Mouse (Mus musculus) midbrain, embryonic 16.5 days (tissue): ENCODE results near the gene Slc16a5. TPM values are rescaled to one million over a fixed set of nuclear protein-coding genes. Genes with fewer than 3 reads are reported as not detected.

Experiments
- ATAC-seq: fragments of 200-750 bp; cut with Nextera tagmentation; 2 replicates; pipeline ENCODE4 v1.8.0; 2017; ENCODE audit warnings: moderate TSS enrichment
- H3K27ac ChIP-seq: fragments of 300-500 bp; sonication (generic); 2 replicates; pipeline ENCODE4 v1.5.1; 2014; ENCODE audit warnings: mild to moderate bottlenecking, low read length, mixed read lengths
- H3K27me3 ChIP-seq: fragments of 300-500 bp; sonication (generic); 2 replicates; pipeline ENCODE4 v1.6.1; 2014; ENCODE audit warnings: low read depth, low read length, mixed read lengths; ENCODE audit not compliant: control insufficient read depth, insufficient read depth
- H3K36me3 ChIP-seq: fragments of 300-500 bp; sonication (generic); 2 replicates; pipeline ENCODE4 v1.6.1; 2014; ENCODE audit warnings: mild to moderate bottlenecking, low read length, moderate library complexity, mixed read lengths; ENCODE audit not compliant: control insufficient read depth, insufficient read depth
- H3K4me1 ChIP-seq: fragments of 300-500 bp; sonication (generic); 2 replicates; pipeline ENCODE4 v1.6.1; 2014; ENCODE audit warnings: mild to moderate bottlenecking, low read length, mixed read lengths; ENCODE audit not compliant: control insufficient read depth, insufficient read depth
- H3K4me2 ChIP-seq: fragments of 300-500 bp; sonication (generic); 2 replicates; pipeline ENCODE4 v1.6.1; 2014; ENCODE audit warnings: mild to moderate bottlenecking, low read length, mixed read lengths
- H3K4me3 ChIP-seq: fragments of 300-500 bp; sonication (generic); 2 replicates; pipeline ENCODE4 v1.5.1; 2014; ENCODE audit warnings: low read depth, mild to moderate bottlenecking, low read length, moderate library complexity, mixed read lengths
- H3K9ac ChIP-seq: fragments of 300-500 bp; sonication (generic); 2 replicates; pipeline ENCODE4 v1.6.1; 2014; ENCODE audit warnings: low read depth, low read length, mixed read lengths
- H3K9me3 ChIP-seq: fragments of 300-500 bp; sonication (generic); replicated peaks from 2 replicates; pipeline ENCODE4 v1.6.1; 2014; ENCODE audit warnings: mild to moderate bottlenecking, low read length, mixed read lengths; ENCODE audit not compliant: control insufficient read depth, poor library complexity, severe bottlenecking
- WGBS: fragments of 180-500 bp; shearing (Covaris S2); extraction: QIAGEN DNeasy Blood & Tissue Kit; methylation state at CpG from one replicate; pipeline ENCODE4 v1.1.7; 2014; 5-methylcytosine and 5-hydroxymethylcytosine counted together
- polyA plus RNA-seq: library from polyadenylated mRNA; unstranded; fragments of >200 nt; fragmentation: Nextera tagmentation; extraction: Ambion mirVana; gene quantifications from 2 replicates; pipeline ENCODE4 v1.2.1, GENCODE M21; 2015

Gene Slc16a5
- polyA plus RNA-seq = 0.19 TPM in 1 of 2 replicates, not detected in the other

GRCm38 (mm10) chr11:115462243-115462891 lies at the start of gene Slc16a5:
TSS of gene Slc16a5 (plus strand) at chr11:115462474.
- Histone ChIP-seq H3K4me3 (no peak within 1 kb of the TSS), H3K9me3 (no peaks in the 10 kb centered on the region), H3K9ac (no peak within 1 kb of the TSS), H3K36me3 (no peaks in the 10 kb centered on the region), H3K4me1 (no peaks in the 10 kb centered on the region), H3K27me3 (no peaks in the 10 kb centered on the region), H3K27ac (no peak within 1 kb of the TSS), H3K4me2 (no peak within 1 kb of the TSS)
- no peak for ATAC-seq
- 79% methylated on average over 16 of the region's 16 CpGs for WGBS

DNA sequence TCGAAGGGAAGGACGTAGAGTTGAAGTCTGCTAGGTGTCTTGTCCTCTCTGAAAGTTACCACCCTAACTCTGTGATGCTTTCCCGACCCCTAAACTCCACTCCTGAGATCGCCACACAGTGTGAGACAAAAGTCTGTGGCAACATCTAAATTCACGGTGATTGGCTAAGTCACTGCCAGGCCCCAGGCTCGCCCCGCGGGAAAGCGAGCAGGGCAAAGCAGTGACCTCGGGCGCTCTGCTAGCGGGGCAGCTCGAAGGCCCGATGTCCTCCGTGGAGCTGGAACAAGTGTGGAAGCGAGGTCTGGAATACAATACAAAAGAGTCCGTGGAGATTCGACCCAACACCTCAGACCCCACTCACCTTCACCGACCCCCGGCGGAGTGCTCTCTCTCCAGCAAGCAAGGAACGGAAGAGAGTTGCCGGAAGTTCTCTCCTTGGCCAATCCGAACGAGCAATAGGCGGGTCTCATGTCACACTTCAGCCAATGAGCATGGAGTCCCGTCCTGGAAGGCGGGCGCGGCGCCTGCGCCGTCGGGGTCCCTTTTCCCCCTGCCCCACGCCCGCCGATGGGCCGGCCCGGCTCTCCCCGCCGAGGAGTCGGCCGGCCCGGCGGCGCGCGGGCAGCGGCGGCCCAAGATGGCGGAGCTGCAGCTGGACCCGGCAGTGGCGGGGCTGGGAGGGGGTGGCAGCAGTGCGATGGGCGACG lies 42.6 kb upstream of the Slc16a5 start, which contains the start of the genes Atp5h and Kctd2:
Gene Atp5h (minus strand): TSS at position 432 of the 707 bp plus-strand sequence.
Gene Kctd2 (plus strand): TSS at position 598 of the 707 bp plus-strand sequence.
- peak within 1 kb of the TSS; percentile 94 for H3K4me3 ChIP-seq
- ATAC-seq = peak; percentile 96
- no peaks in the 10 kb centered on the region for H3K27me3 ChIP-seq
- H3K9ac ChIP-seq = peak within 1 kb of the TSS; percentile 97
- under 1% methylated on average over 56 of the region's 56 CpGs for WGBS
- peaks cover 24% of the 10 kb centered on the region for H3K4me1 ChIP-seq
- peak within 1 kb of the TSS; percentile 96 for H3K4me2 ChIP-seq
- H3K9me3 ChIP-seq = no peaks in the 10 kb centered on the region
- peaks cover 20% of the 10 kb centered on the region for H3K36me3 ChIP-seq
- peak within 1 kb of the TSS; percentile 91 for H3K27ac ChIP-seq

GRCm38 (mm10) chr11:115420336-115421190 lies 41.7 kb upstream of the Slc16a5 start:
- H3K27ac ChIP-seq = peak overlapping the region; percentile 91
- H3K27me3 ChIP-seq = no peaks in the 10 kb centered on the region
- peaks cover 24% of the 10 kb centered on the region for H3K4me1 ChIP-seq
- no peaks in the 10 kb centered on the region for H3K9me3 ChIP-seq
- peak overlapping the region; percentile 96 for H3K4me2 ChIP-seq
- ATAC-seq = peak; percentile 69
- peak overlapping the region; percentile 97 for H3K9ac ChIP-seq
- WGBS = 2% methylated on average over 33 of the region's 45 CpGs
- peak overlapping the region; percentile 94 for H3K4me3 ChIP-seq
- H3K36me3 ChIP-seq = peaks cover 17% of the 10 kb centered on the region; the same call in 1 of the 2 replicates

GRCm38 (mm10) chr11:115421328-115421727 lies 40.9 kb upstream of the Slc16a5 start:
- peaks cover 24% of the 10 kb centered on the region for H3K4me1 ChIP-seq

DNA sequence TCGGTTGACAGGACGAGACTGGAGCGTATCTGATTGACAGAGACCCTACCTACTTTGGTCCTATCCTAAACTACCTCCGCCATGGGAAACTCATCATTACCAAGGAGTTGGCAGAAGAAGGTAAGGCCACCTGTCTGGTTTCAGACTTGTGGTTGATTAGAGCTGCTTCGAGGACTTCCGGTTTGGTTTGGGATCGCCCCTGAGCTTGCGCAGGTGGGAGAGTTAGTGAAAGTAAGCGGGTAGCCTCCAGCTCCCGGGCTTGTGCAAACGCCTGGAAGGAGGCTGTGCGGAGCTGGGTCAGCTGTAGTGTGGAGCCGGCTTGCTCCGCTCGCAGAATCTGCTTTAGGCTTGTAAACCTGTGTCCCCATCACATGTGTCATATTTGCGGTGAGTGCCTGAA lies 40.3 kb upstream of the Slc16a5 start:
- Histone ChIP-seq H3K4me2 (no peak overlapping the region), H3K36me3 (peaks cover 17% of the 10 kb centered on the region; the same call in 1 of the 2 replicates), H3K9ac (no peak overlapping the region), H3K4me3 (no peak overlapping the region), H3K4me1 (peaks cover 24% of the 10 kb centered on the region), H3K27ac (no peak overlapping the region), H3K27me3 (no peaks in the 10 kb centered on the region), H3K9me3 (no peaks in the 10 kb centered on the region)
- ATAC-seq = no peak
- 90% methylated on average over 16 of the region's 16 CpGs for WGBS

More at GRCm38 (mm10) chr11:115421328-115421727, 40.9 kb upstream of the Slc16a5 start:
- no peaks in the 10 kb centered on the region for H3K9me3 ChIP-seq
- H3K4me2 ChIP-seq = peak overlapping the region; percentile 96
- no peak overlapping the region for H3K27ac ChIP-seq
- peak overlapping the region; percentile 97; the same call in 1 of the 2 replicates for H3K9ac ChIP-seq
- H3K36me3 ChIP-seq = peaks cover 16% of the 10 kb centered on the region; the same call in 1 of the 2 replicates
- no peak for ATAC-seq
- WGBS = 58% methylated on average over 1 of the region's 1 CpGs
- peak overlapping the region; percentile 94 for H3K4me3 ChIP-seq
- H3K27me3 ChIP-seq = no peaks in the 10 kb centered on the region

- Histone ChIP-seq H3K9me3 (no peaks in the 10 kb centered on the region), H3K36me3 (peaks cover 19% of the 10 kb centered on the region; the same call in 1 of the 2 replicates), H3K4me3 (no peak overlapping the region), H3K9ac (no peak overlapping the region), H3K27ac (no peak overlapping the region), H3K4me1 (peaks cover 30% of the 10 kb centered on the region), H3K27me3 (no peaks in the 10 kb centered on the region), H3K4me2 (no peak overlapping the region)
- no peak for ATAC-seq
- WGBS = 84% methylated on average over 3 of the region's 3 CpGs
Observed at GRCm38 (mm10) chr11:115423091-115423490, 39.2 kb upstream of the Slc16a5 start.

GRCm38 (mm10) chr11:115424666-115425065 lies 37.6 kb upstream of the Slc16a5 start:
- Histone ChIP-seq H3K4me1 (peaks cover 22% of the 10 kb centered on the region), H3K9me3 (no peaks in the 10 kb centered on the region), H3K27me3 (no peaks in the 10 kb centered on the region), H3K4me2 (no peak overlapping the region), H3K4me3 (no peak overlapping the region), H3K36me3 (peaks cover 23% of the 10 kb centered on the region; the same call in 1 of the 2 replicates), H3K27ac (no peak overlapping the region), H3K9ac (no peak overlapping the region)
- WGBS = 90% methylated on average over 7 of the region's 7 CpGs
- no peak for ATAC-seq

DNA sequence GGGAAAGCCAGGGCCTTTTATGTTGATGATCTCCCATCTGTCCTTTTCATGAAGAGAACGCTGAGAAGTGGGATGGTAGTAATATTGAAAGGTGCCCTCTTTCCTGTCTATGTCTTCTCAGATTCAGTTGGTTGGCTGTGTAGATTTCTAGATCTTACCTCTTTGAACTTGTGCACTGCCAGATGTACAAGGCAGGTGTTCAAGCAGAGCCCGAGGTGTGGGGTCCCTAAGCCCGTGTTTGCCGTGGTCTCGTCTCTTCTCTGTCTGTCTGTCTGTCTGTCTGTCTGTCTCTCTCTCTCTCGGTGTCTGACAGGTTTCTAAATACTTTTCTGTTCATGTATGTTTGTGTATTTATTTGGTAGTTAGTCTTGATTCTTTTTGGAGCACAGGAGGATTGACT lies 36.6 kb upstream of the Slc16a5 start:
- no peaks in the 10 kb centered on the region for H3K9me3 ChIP-seq
- 92% methylated on average over 6 of the region's 6 CpGs for WGBS
- H3K36me3 ChIP-seq = peaks cover 30% of the 10 kb centered on the region
- H3K9ac ChIP-seq = no peak overlapping the region
- no peak for ATAC-seq
- H3K27me3 ChIP-seq = no peaks in the 10 kb centered on the region
- peaks cover 22% of the 10 kb centered on the region for H3K4me1 ChIP-seq
- H3K27ac ChIP-seq = no peak overlapping the region
- no peak overlapping the region for H3K4me2 ChIP-seq
- no peak overlapping the region for H3K4me3 ChIP-seq
